Mouse (Mus musculus) bone marrow, adult 2 months (tissue): ENCODE measurements around the gene Trmt5.

Experiments
- CTCF ChIP-seq: fragments of 200-500 bp; IDR thresholded peaks from 2 replicates; pipeline ENCODE4 v1.5.1; 2011; ENCODE audit warnings: low read length, control low read depth; ENCODE audit not compliant: control insufficient read depth, insufficient read depth
- POLR2A ChIP-seq: fragments of 200-500 bp; IDR thresholded peaks from 2 replicates; pipeline ENCODE4 v1.6.1; 2011; ENCODE audit warnings: low read depth, mild to moderate bottlenecking, control low read depth, low read length, borderline replicate concordance; ENCODE audit not compliant: control insufficient read depth

DNA sequence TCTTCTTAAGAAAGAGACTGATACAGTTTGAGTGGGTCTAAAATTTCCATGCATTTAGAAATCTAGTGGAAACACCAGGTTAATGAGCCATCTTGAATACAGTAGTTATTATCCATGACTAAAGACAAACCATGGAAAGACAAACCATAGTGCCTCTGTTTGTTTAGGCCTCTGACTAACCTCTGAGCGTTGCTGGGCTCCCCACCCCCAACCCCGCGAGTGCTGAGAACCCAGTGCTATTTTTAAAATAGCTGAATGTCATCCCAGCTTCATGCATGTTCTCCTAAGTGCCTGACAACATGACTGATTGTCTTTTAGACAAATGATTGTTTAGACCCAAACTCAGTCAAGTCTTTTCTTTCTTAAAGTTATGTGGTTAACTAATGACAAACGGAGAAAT lies 39.1 kb upstream of the Trmt5 start:
- TF ChIP-seq CTCF (no peak), POLR2A (no peak)
